ENCODE assay signal across 11 mouse cellular contexts in genomic region chr1:166402003-166402402, GRCm38 (mm10). TPM values are rescaled to one million over a fixed set of nuclear protein-coding genes. Genes with fewer than 3 reads are reported as not detected.
DNase-seq lines count a peak whose midpoint lies in the region; ATAC-seq and TF ChIP-seq lines count a peak whose summit lies in the region.
"Had no signal": no experiment of that assay in that cellular context is flagged by ENCODE, and none has a peak within 500 bp of the region (broad histone marks: within the 10 kb centered on the region; RNA-seq: fewer than 3 reads in every experiment).

No protein-coding gene starts in this region.

- WGBS in heart, embryonic 12.5 days = 71% methylated on average over 4 of the region's 4 CpGs
- WGBS in midbrain, embryonic 11.5 days = 89% methylated on average over 4 of the region's 4 CpGs
- 95% methylated on average over 4 of the region's 4 CpGs for WGBS in midbrain, embryonic 10.5 days
- 54% methylated on average over 4 of the region's 4 CpGs for WGBS in hindbrain, embryonic 16.5 days

- TF ChIP-seq CTCF in brain, embryonic 14.5 days (IDR thresholded peaks at IDR 0.05; ENCODE audit: borderline replicate concordance, extremely low read depth, insufficient read depth, insufficient read length) = no peak

- H3K27ac ChIP-seq in heart, embryonic 12.5 days (ENCODE audit: poor library complexity, severe bottlenecking) = no peak overlapping the region
- no peak overlapping the region for H3K27ac ChIP-seq in midbrain, embryonic 11.5 days (ENCODE audit: low read depth, low read length)
- no peak overlapping the region for H3K27ac ChIP-seq in midbrain, embryonic 10.5 days (replicated peaks)
- H3K27ac ChIP-seq in hindbrain, embryonic 16.5 days (ENCODE audit: low read depth, low read length) = no peak overlapping the region
- H3K27ac ChIP-seq: embryonic facial prominence, embryonic 12.5 days; limb, embryonic 15.5 days; neural tube, embryonic 12.5 days had no signal

- no peak for DNase-seq in heart, postnatal 25 days (ENCODE audit: low spot score)
- peak; percentile 37 for DNase-seq in midbrain, embryonic 11.5 days (ENCODE audit: low spot score, missing footprints)
- no peak for DNase-seq in midbrain, embryonic 10.5 days (ENCODE audit: low spot score)
- DNase-seq in brain, embryonic 14.5 days (ENCODE audit: low read depth) = peak; percentile 82

- H3K4me1 ChIP-seq in heart, embryonic 12.5 days (replicated peaks) = peaks cover 14% of the 10 kb centered on the region
- no peaks in the 10 kb centered on the region for H3K4me1 ChIP-seq in midbrain, embryonic 11.5 days (ENCODE audit: control insufficient read depth, insufficient read depth, low read length)
- no peaks in the 10 kb centered on the region for H3K4me1 ChIP-seq in midbrain, embryonic 10.5 days
- 0 out of 2 replicates have a peak, but pooled peaks cover under 1% of the 10 kb centered on the region for H3K4me1 ChIP-seq in hindbrain, embryonic 16.5 days (ENCODE audit: control insufficient read depth, insufficient read depth, low read depth, low read length)
- H3K4me1 ChIP-seq: embryonic facial prominence, embryonic 12.5 days had no signal

- peaks cover 87% of the 10 kb centered on the region for H3K36me3 ChIP-seq in heart, embryonic 12.5 days
- peaks cover 40% of the 10 kb centered on the region for H3K36me3 ChIP-seq in midbrain, embryonic 11.5 days (ENCODE audit: control insufficient read depth, insufficient read depth, low read length)
- H3K36me3 ChIP-seq in midbrain, embryonic 10.5 days = peaks cover 100% of the 10 kb centered on the region
- H3K36me3 ChIP-seq in hindbrain, embryonic 16.5 days (ENCODE audit: control insufficient read depth, insufficient read depth, low read length) = peaks cover 46% of the 10 kb centered on the region

- TF ChIP-seq POLR2A in brain, embryonic 14.5 days (IDR thresholded peaks at IDR 0.05; ENCODE audit: borderline replicate concordance, extremely low read depth, insufficient read depth, insufficient read length, poor library complexity, severe bottlenecking) = no peak

- no peak overlapping the region for H3K4me3 ChIP-seq in heart, embryonic 12.5 days
- no peak overlapping the region for H3K4me3 ChIP-seq in midbrain, embryonic 11.5 days (ENCODE audit: low read depth, low read length)
- no peak overlapping the region for H3K4me3 ChIP-seq in midbrain, embryonic 10.5 days
- H3K4me3 ChIP-seq in hindbrain, embryonic 16.5 days (ENCODE audit: low read length) = no peak overlapping the region
- H3K4me3 ChIP-seq: embryonic facial prominence, embryonic 12.5 days; limb, embryonic 15.5 days; neural tube, embryonic 12.5 days had no signal

- H3K9me3 ChIP-seq in heart, embryonic 12.5 days (replicated peaks) = no peaks in the 10 kb centered on the region
- H3K9me3 ChIP-seq in midbrain, embryonic 11.5 days (ENCODE audit: control insufficient read depth, low read length) = no peaks in the 10 kb centered on the region
- no peaks in the 10 kb centered on the region for H3K9me3 ChIP-seq in midbrain, embryonic 10.5 days (replicated peaks)
- no peaks in the 10 kb centered on the region for H3K9me3 ChIP-seq in hindbrain, embryonic 16.5 days (ENCODE audit: control insufficient read depth, low read length)
- H3K9me3 ChIP-seq: embryonic facial prominence, embryonic 12.5 days; limb, embryonic 15.5 days; neural tube, embryonic 12.5 days had no signal

- 0 out of 2 replicates have a peak, but pooled peaks have one; percentile 40 for ATAC-seq in heart, embryonic 12.5 days (ENCODE audit: insufficient number of reproducible peaks, low FRiP score)
- ATAC-seq in midbrain, embryonic 11.5 days (ENCODE audit: low FRiP score) = no peak
- ATAC-seq in hindbrain, embryonic 16.5 days = peak; percentile 43
- no peak for ATAC-seq in inflammation-experienced regulatory T-cells, adult 6 months
- ATAC-seq: activated CD4-positive, CD25-positive, alpha-beta regulatory T cell, adult 4 months had no signal

- H3K27me3 ChIP-seq in heart, embryonic 12.5 days (replicated peaks) = no peaks in the 10 kb centered on the region
- H3K27me3 ChIP-seq in midbrain, embryonic 11.5 days (ENCODE audit: control insufficient read depth, insufficient read depth, low read length) = no peaks in the 10 kb centered on the region
- no peaks in the 10 kb centered on the region for H3K27me3 ChIP-seq in midbrain, embryonic 10.5 days (ENCODE audit: low read depth, poor library complexity, severe bottlenecking)
- no peaks in the 10 kb centered on the region for H3K27me3 ChIP-seq in hindbrain, embryonic 16.5 days (replicated peaks; ENCODE audit: control insufficient read depth, insufficient read depth, low read length)
- H3K27me3 ChIP-seq: embryonic facial prominence, embryonic 12.5 days; limb, embryonic 15.5 days; neural tube, embryonic 12.5 days had no signal

- no peak overlapping the region for H3K9ac ChIP-seq in heart, embryonic 12.5 days
- H3K9ac ChIP-seq in midbrain, embryonic 11.5 days (ENCODE audit: low read length) = no peak overlapping the region
- no peak overlapping the region for H3K9ac ChIP-seq in hindbrain, embryonic 16.5 days (ENCODE audit: low read depth, low read length)
- H3K9ac ChIP-seq: embryonic facial prominence, embryonic 12.5 days; limb, embryonic 15.5 days; neural tube, embryonic 12.5 days had no signal

- no peak overlapping the region for H3K4me2 ChIP-seq in heart, embryonic 12.5 days
- H3K4me2 ChIP-seq in midbrain, embryonic 11.5 days = no peak overlapping the region
- no peak overlapping the region for H3K4me2 ChIP-seq in hindbrain, embryonic 16.5 days (ENCODE audit: low read length)
- H3K4me2 ChIP-seq: embryonic facial prominence, embryonic 12.5 days; limb, embryonic 15.5 days; neural tube, embryonic 12.5 days had no signal

- intact Hi-C loops in heart, postnatal 25 days (cut with DNase I) = no loop called here

RNA-seq across cellular contexts. Expression of gene Pogk, which starts 7.7 kb away (rescaled TPM):
- polyA plus RNA-seq in heart, embryonic 12.5 days (2016; fragmentation: Nextera tagmentation; extraction: Ambion mirVana) = 15.3 and 17.4 TPM in 2 replicates
- 10 to 100 TPM; 11.1 to 11.9 TPM for total RNA-seq in heart, postnatal 25 days (2021)
- polyA plus RNA-seq in midbrain, embryonic 11.5 days (2014; fragmentation: Nextera tagmentation; extraction: Ambion mirVana) = 39.8 and 41.6 TPM in 2 replicates
- 26.1 and 37.7 TPM in 2 replicates for polyA plus RNA-seq in midbrain, embryonic 10.5 days (2016; fragmentation: Nextera tagmentation; extraction: Ambion mirVana)
- polyA plus RNA-seq in brain, embryonic 14.5 days (2012; rRNA removed) = 50.1 and 61.5 TPM in 2 replicates
- polyA plus RNA-seq in hindbrain, embryonic 16.5 days (2015; fragmentation: Nextera tagmentation; extraction: Ambion mirVana) = 26.8 and 37.3 TPM in 2 replicates
- polyA plus RNA-seq in inflammation-experienced regulatory T-cells, adult 6 months (2017; shearing (Covaris generic)) = 1 to 10 TPM; 3.3 to 6.9 (median 4.2) TPM

RNA-seq across cellular contexts. Expression of gene Tada1, which starts 23.1 kb away (rescaled TPM):
- polyA plus RNA-seq in heart, embryonic 12.5 days (2016; fragmentation: Nextera tagmentation; extraction: Ambion mirVana) = 30.3 and 32.1 TPM in 2 replicates
- 10 to 100 TPM; 10.2 to 10.6 TPM for total RNA-seq in heart, postnatal 25 days (2021)
- polyA plus RNA-seq in midbrain, embryonic 11.5 days (2014; fragmentation: Nextera tagmentation; extraction: Ambion mirVana) = 70.5 and 73.5 TPM in 2 replicates
- 70.2 and 70.3 TPM in 2 replicates for polyA plus RNA-seq in midbrain, embryonic 10.5 days (2016; fragmentation: Nextera tagmentation; extraction: Ambion mirVana)
- polyA plus RNA-seq in brain, embryonic 14.5 days (2012; rRNA removed) = 69.1 and 75.5 TPM in 2 replicates
- 73.8 and 77.8 TPM in 2 replicates for polyA plus RNA-seq in hindbrain, embryonic 16.5 days (2015; fragmentation: Nextera tagmentation; extraction: Ambion mirVana)
- polyA plus RNA-seq in inflammation-experienced regulatory T-cells, adult 6 months (2017; shearing (Covaris generic)) = 10 to 100 TPM; 37.5 to 52.3 (median 43.1) TPM

Comparison
In these comparisons a context has a peak if more than half of its experiments do, and no peak if none do; other contexts are left out.
1. DNase-seq: peak in midbrain, embryonic 11.5 days (single experiment) and brain, embryonic 14.5 days (single experiment); none in heart, postnatal 25 days (single experiment) and midbrain, embryonic 10.5 days (single experiment).
2. ATAC-seq: peak in heart, embryonic 12.5 days (single experiment) and hindbrain, embryonic 16.5 days (single experiment); none in midbrain, embryonic 11.5 days (single experiment) and inflammation-experienced regulatory T-cells, adult 6 months (single experiment).